Mouse (Mus musculus) embryonic fibroblast, embryonic 13.5 days (primary cell): ENCODE measurements around the gene U2af2. TPM values are rescaled to one million over a fixed set of nuclear protein-coding genes. Genes with fewer than 3 reads are reported as not detected.
"Not testable (repeated sequence)": the region's sequence is repeated elsewhere in the genome, so short reads cannot be mapped to it uniquely, and the experiment has no call there.

ENCODE experiments used
- H3K27ac ChIP-seq: 2 replicates; pipeline ENCODE4 v1.5.1; 2012; ENCODE audit warnings: low read length, control low read depth, inconsistent platforms; ENCODE audit not compliant: insufficient read depth
- H3K4me1 ChIP-seq: 2 replicates; pipeline ENCODE4 v1.6.1; 2011; ENCODE audit warnings: low read length; ENCODE audit not compliant: control insufficient read depth, insufficient read depth
- H3K4me3 ChIP-seq: 2 replicates; pipeline ENCODE4 v1.5.1; 2011; ENCODE audit warnings: mild to moderate bottlenecking, control low read depth, low read length; ENCODE audit not compliant: insufficient read depth
- CTCF ChIP-seq: IDR thresholded peaks from 2 replicates; pipeline ENCODE4 v1.5.1; 2011; ENCODE audit warnings: mild to moderate bottlenecking, control low read depth, low read length, moderate library complexity, borderline replicate concordance; ENCODE audit not compliant: insufficient read depth
- POLR2A ChIP-seq: IDR thresholded peaks from 2 replicates; pipeline ENCODE4 v1.6.1; 2011; ENCODE audit warnings: low read depth, mild to moderate bottlenecking, control low read depth, low read length, moderate library complexity
- polyA plus RNA-seq: library from polyadenylated mRNA; stranded (reverse); fragments of >200 nt; gene quantifications from 2 replicates; pipeline ENCODE4 v1.2.4, GENCODE M21; 2011; ENCODE audit warnings: low read depth; ENCODE audit not compliant: missing spikeins, insufficient read length

U2af2 gene
- polyA plus RNA-seq, 1 experiment: 210 TPM

- TF ChIP-seq POLR2A (peak; percentile 57), CTCF (0 out of 2 replicates have a peak, but pooled peaks have one; percentile 23)
- peak overlapping the region; percentile 68 for H3K4me3 ChIP-seq
- peak overlapping the region; percentile 99 for H3K27ac ChIP-seq
- H3K4me1 ChIP-seq: no peaks in the 10 kb centered on the region
These were observed 784 bp upstream of the U2af2 start for GRCm38 (mm10) chr7:5060944-5061773.

GRCm38 (mm10) chr7:5062360-5063001, 538 bp downstream of the U2af2 start:
- Histone ChIP-seq H3K4me3 (peak overlapping the region; percentile 96), H3K4me1 (0 out of 2 replicates have a peak, but pooled peaks cover 2% of the 10 kb centered on the region), H3K27ac (peak overlapping the region; percentile 95)
- TF ChIP-seq CTCF (no peak), POLR2A (0 out of 2 replicates have a peak, but pooled peaks have one; percentile 37)

- Histone ChIP-seq H3K27ac (no peak overlapping the region), H3K4me1 (0 out of 2 replicates have a peak, but pooled peaks cover 2% of the 10 kb centered on the region), H3K4me3 (no peak overlapping the region)
- TF ChIP-seq CTCF (no peak), POLR2A (no peak)
These were observed 2.9 kb downstream of the U2af2 start for GRCm38 (mm10) chr7:5064886-5065285.

- H3K4me3 ChIP-seq: no peak overlapping the region
- H3K4me1 ChIP-seq: peaks cover 3% of the 10 kb centered on the region; the same call in 1 of the 2 replicates
- TF ChIP-seq CTCF: no peak
- TF ChIP-seq POLR2A: no peak
- no peak overlapping the region for H3K27ac ChIP-seq
These were observed 11.6 kb downstream of the U2af2 start for GRCm38 (mm10) chr7:5073586-5073985.

GRCm38 (mm10) chr7:5074984-5075383, 13.0 kb downstream of the U2af2 start:
- Histone ChIP-seq H3K27ac (no peak overlapping the region), H3K4me3 (no peak overlapping the region), H3K4me1 (peaks cover 3% of the 10 kb centered on the region; the same call in 1 of the 2 replicates)
- TF ChIP-seq CTCF (no peak), POLR2A (no peak)

GRCm38 (mm10) chr7:5076931-5077330, 15.0 kb downstream of the U2af2 start:
- no peak for TF ChIP-seq POLR2A
- TF ChIP-seq CTCF: no peak
- H3K4me3 ChIP-seq: no peak overlapping the region
- peaks cover 5% of the 10 kb centered on the region; the same call in 1 of the 2 replicates for H3K4me1 ChIP-seq
- H3K27ac ChIP-seq: peak overlapping the region; percentile 39

GRCm38 (mm10) chr7:5079365-5080009, 17.5 kb downstream of the U2af2 start:
- not testable (repeated sequence) for H3K4me1 ChIP-seq
- Histone ChIP-seq H3K27ac (peak overlapping the region; percentile 48), H3K4me3 (peak overlapping the region; percentile 5; the same call in 1 of the 2 replicates)

GRCm38 (mm10) chr7:5080010-5080751, 18.2 kb downstream of the U2af2 start, which contains the start of gene Epn1:
TSS of gene Epn1 (plus strand) at chr7:5080235.
- TF ChIP-seq POLR2A: peak; percentile 56
- no peak for TF ChIP-seq CTCF
- peaks cover 2% of the 10 kb centered on the region; the same call in 1 of the 2 replicates for H3K4me1 ChIP-seq
- H3K4me3 ChIP-seq: peak within 1 kb of the TSS; percentile 88
- peak within 1 kb of the TSS; percentile 67 for H3K27ac ChIP-seq

- Histone ChIP-seq H3K27ac (peak overlapping the region; percentile 67), H3K4me1 (peaks cover 2% of the 10 kb centered on the region; the same call in 1 of the 2 replicates), H3K4me3 (peak overlapping the region; percentile 88)
- TF ChIP-seq CTCF: no peak
- TF ChIP-seq POLR2A: no peak
These were observed 18.9 kb downstream of the U2af2 start for GRCm38 (mm10) chr7:5080815-5081214.
